Mouse (Mus musculus) megakaryocyte progenitor cell, adult 5-6 weeks (primary cell): ENCODE results near the gene Vmn2r5. TPM values are rescaled to one million over a fixed set of nuclear protein-coding genes. Genes with fewer than 3 reads are reported as not detected.
"Not testable (repeated sequence)": the region's sequence is repeated elsewhere in the genome, so short reads cannot be mapped to it uniquely, and the experiment has no call there.

ENCODE experiments used
- ATAC-seq: replicated peaks from 2 replicates; pipeline ENCODE4 v1.8.0; 2016; ENCODE audit warnings: mild to moderate bottlenecking, moderate TSS enrichment, inconsistent platforms; ENCODE audit not compliant: poor library complexity
- total RNA-seq, 2 experiments: library from RNA; stranded (forward) in 1 of 2; stranded (reverse) in 1 of 2; fragments of 157-497, 149-512 nt in 1 of 2; fragments of 200-1000 nt in 1 of 2; gene quantifications; 2 replicates each; pipeline versions ENCODE4 v1.2.3 to v1.2.4; 2015 to 2017

The Vmn2r5 gene
- total RNA-seq (2015) (not detected in 2 replicates), total RNA-seq (2017) (not detected in 2 replicates)

DNA sequence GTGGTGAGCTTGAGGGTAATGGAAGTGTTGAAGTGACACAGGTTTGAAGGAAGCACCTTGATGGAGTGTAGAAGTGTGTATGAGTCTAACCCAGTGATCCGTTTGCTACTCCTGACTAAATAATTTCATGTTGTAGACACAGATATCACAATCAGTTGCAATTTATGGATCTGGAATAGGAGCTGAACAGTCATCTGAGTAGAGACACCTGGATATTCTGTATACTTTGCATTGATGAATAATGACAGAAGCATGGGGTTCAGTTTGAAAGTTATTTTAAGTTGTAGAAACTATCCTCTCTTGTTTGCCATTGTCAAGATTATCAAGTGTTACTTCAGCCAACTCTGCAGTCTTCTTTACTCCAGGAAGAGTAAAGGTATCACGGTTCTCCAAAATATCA lies at the start of gene Vmn2r5:
TSS of gene Vmn2r5 (minus strand) at position 101 of the 400 bp plus-strand sequence.
- ATAC-seq = not testable (repeated sequence)

DNA sequence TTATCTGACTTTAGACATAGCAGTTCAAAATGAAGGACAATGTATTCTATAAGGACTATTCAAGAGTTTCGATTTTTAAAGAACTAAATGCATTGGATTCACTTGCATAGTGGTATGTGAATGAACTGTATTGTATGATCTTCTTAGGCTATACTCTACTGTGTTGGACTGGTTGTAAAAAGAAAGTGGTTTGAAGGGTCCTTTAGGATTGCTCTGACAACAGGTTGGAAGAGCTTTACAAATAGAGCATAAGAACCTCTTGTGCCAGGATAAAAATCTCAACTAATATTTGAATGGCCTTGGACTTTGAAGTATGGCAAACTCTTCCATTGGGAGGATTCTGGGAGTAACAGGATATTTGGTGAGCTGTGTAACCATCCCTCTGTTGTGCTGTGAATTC lies 13.9 kb upstream of the Vmn2r5 start:
- ATAC-seq = not testable (repeated sequence)

Other genes starting within 250 kb of the Vmn2r5 start
- not detected in 2 replicates for gene Vmn2r3, start 220.1 kb downstream of the Vmn2r5 start, total RNA-seq (2015)
- not detected in 2 replicates for gene Vmn2r3, start 220.1 kb downstream of the Vmn2r5 start, total RNA-seq (2017)
- gene Vmn2r4, start 94.5 kb downstream of the Vmn2r5 start, total RNA-seq (2015) = not detected in 2 replicates
- not detected in 2 replicates for gene Vmn2r4, start 94.5 kb downstream of the Vmn2r5 start, total RNA-seq (2017)
- gene Vmn2r6, start 56.0 kb upstream of the Vmn2r5 start, total RNA-seq (2015) = not detected in 2 replicates
- not detected in 2 replicates for gene Vmn2r6, start 56.0 kb upstream of the Vmn2r5 start, total RNA-seq (2017)